In the genomic region with DNA sequence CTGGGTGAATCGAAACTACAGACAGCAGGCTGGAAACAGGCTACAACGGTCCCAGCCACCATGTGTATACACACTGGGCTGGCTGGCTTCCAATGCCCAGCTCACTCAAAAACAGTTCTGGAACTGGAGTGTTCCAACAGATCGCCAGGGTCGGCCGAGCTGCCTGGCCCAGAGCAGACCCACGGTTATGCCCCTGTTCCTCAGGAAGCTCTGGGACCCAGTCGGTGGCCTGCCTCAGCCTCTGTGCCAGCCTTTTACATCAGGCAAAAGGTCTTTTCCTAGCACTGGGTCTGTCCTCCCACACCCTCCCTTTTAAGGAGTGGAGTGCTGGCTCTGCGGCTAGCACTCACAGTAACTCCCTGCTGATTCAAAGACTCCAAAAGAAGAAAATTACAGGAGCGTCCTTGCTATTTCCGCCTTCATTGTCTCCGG, we compare ENCODE assay signal across 9 mouse cellular contexts. TPM values are rescaled to one million over a fixed set of nuclear protein-coding genes. Genes with fewer than 3 reads are reported as not detected.
DNase-seq lines count a peak whose midpoint lies in the region; ATAC-seq and TF ChIP-seq lines count a peak whose summit lies in the region.
"Had no signal": no experiment of that assay in that cellular context is flagged by ENCODE, and none has a peak within 500 bp of the region (broad histone marks: within the 10 kb centered on the region; RNA-seq: fewer than 3 reads in every experiment).

No protein-coding gene starts in this region.

- no peak for TF ChIP-seq POLR2A in brain, embryonic 14.5 days (IDR thresholded peaks at IDR 0.05; ENCODE audit: borderline replicate concordance, extremely low read depth, insufficient read depth, insufficient read length, poor library complexity, severe bottlenecking)

- peak overlapping the region; percentile 18; the same call in 1 of the 2 replicates for H3K9ac ChIP-seq in hindbrain, embryonic 16.5 days (ENCODE audit: low read depth, low read length)
- H3K9ac ChIP-seq in midbrain, embryonic 14.5 days (replicated peaks; ENCODE audit: low read length) = no peak overlapping the region; the same call in 1 of the 2 replicates

- H3K27me3 ChIP-seq in hindbrain, embryonic 16.5 days (replicated peaks; ENCODE audit: control insufficient read depth, insufficient read depth, low read length) = no peaks in the 10 kb centered on the region
- H3K27me3 ChIP-seq in midbrain, embryonic 14.5 days (ENCODE audit: control insufficient read depth, insufficient read depth, low read length) = no peaks in the 10 kb centered on the region

- no peaks in the 10 kb centered on the region for H3K9me3 ChIP-seq in hindbrain, embryonic 16.5 days (ENCODE audit: control insufficient read depth, low read length)
- no peaks in the 10 kb centered on the region for H3K9me3 ChIP-seq in midbrain, embryonic 14.5 days (ENCODE audit: control insufficient read depth, low read length)

- peak; percentile 74 for DNase-seq in MN1 (ENCODE audit: low spot score)
- peak; percentile 90 for DNase-seq in brain, embryonic 14.5 days (ENCODE audit: low read depth)
- peak; percentile 38 to 52 for DNase-seq in frontal cortex, postnatal 14 days (ENCODE audit: low spot score in 2 of 2)
- peak; percentile 50 to 65 for DNase-seq in left cerebral cortex, adult 18-20 months (ENCODE audit: low spot score in 2 of 2)
- DNase-seq in midbrain, embryonic 14.5 days = peak; percentile 76
- DNase-seq in testis, postnatal 10 days (ENCODE audit: low spot score) = peak; percentile 78
- DNase-seq in c-Kit-positive CD71-positive TER-119-positive erythroid progenitor cells, embryonic 14.5 days (ENCODE audit: low spot score) = no peak

- no peaks in the 10 kb centered on the region for H3K36me3 ChIP-seq in hindbrain, embryonic 16.5 days (ENCODE audit: control insufficient read depth, insufficient read depth, low read length)
- H3K36me3 ChIP-seq in midbrain, embryonic 14.5 days (ENCODE audit: control insufficient read depth, insufficient read depth, low read length) = no peaks in the 10 kb centered on the region

- 32% methylated on average over 11 of the region's 11 CpGs for WGBS in hindbrain, embryonic 16.5 days
- 52% methylated on average over 11 of the region's 11 CpGs for WGBS in midbrain, embryonic 14.5 days

- peak overlapping the region; percentile 76 for H3K27ac ChIP-seq in hindbrain, embryonic 16.5 days (ENCODE audit: low read depth, low read length)
- H3K27ac ChIP-seq in midbrain, embryonic 14.5 days (replicated peaks; ENCODE audit: low read depth, low read length) = peak overlapping the region; percentile 65

- H3K4me3 ChIP-seq in hindbrain, embryonic 16.5 days (ENCODE audit: low read length) = no peak overlapping the region
- H3K4me3 ChIP-seq in midbrain, embryonic 14.5 days (replicated peaks; ENCODE audit: low read depth, low read length) = no peak overlapping the region

- peak; percentile 82 for ATAC-seq in hindbrain, embryonic 16.5 days
- no peak for ATAC-seq in midbrain, embryonic 14.5 days (ENCODE audit: low FRiP score, low TSS enrichment)

- peak overlapping the region; percentile 31 for H3K4me2 ChIP-seq in hindbrain, embryonic 16.5 days (ENCODE audit: low read length)
- peak overlapping the region; percentile 1; the same call in 1 of the 2 replicates for H3K4me2 ChIP-seq in midbrain, embryonic 14.5 days (ENCODE audit: low read length)

- no peak for TF ChIP-seq CTCF in brain, embryonic 14.5 days (IDR thresholded peaks at IDR 0.05; ENCODE audit: borderline replicate concordance, extremely low read depth, insufficient read depth, insufficient read length)

- H3K4me1 ChIP-seq in hindbrain, embryonic 16.5 days (ENCODE audit: control insufficient read depth, insufficient read depth, low read depth, low read length) = peaks cover 23% of the 10 kb centered on the region
- H3K4me1 ChIP-seq in midbrain, embryonic 14.5 days (ENCODE audit: control insufficient read depth, insufficient read depth, low read length) = peaks cover 31% of the 10 kb centered on the region

RNA-seq across cellular contexts. Expression of gene Fgfr2, which starts 34.3 kb away (rescaled TPM):
- 48.4 and 52.3 TPM in 2 replicates for polyA plus RNA-seq in brain, embryonic 14.5 days (2012; rRNA removed)
- 24.1 and 27.7 TPM in 2 replicates for polyA plus RNA-seq in hindbrain, embryonic 16.5 days (2015; fragmentation: Nextera tagmentation; extraction: Ambion mirVana)
- total RNA-seq in left cerebral cortex, adult 18-20 months (2021) = 10 to 100 TPM; 44.0 to 52.8 TPM
- 15.4 and 28.1 TPM in 2 replicates for polyA plus RNA-seq in midbrain, embryonic 14.5 days (2014; fragmentation: Nextera tagmentation; extraction: Ambion mirVana)
- total RNA-seq: neutrophil, adult 5-6 weeks had no signal

RNA-seq across cellular contexts. Expression of gene Ctbp2, which starts 35.3 kb away (rescaled TPM):
- polyA plus RNA-seq in brain, embryonic 14.5 days (2012; rRNA removed) = 115 and 141 TPM in 2 replicates
- 44.9 and 57.9 TPM in 2 replicates for polyA plus RNA-seq in hindbrain, embryonic 16.5 days (2015; fragmentation: Nextera tagmentation; extraction: Ambion mirVana)
- total RNA-seq in left cerebral cortex, adult 18-20 months (2021) = 10 to 100 TPM; 26.4 to 27.3 TPM
- 59.2 and 75.2 TPM in 2 replicates for polyA plus RNA-seq in midbrain, embryonic 14.5 days (2014; fragmentation: Nextera tagmentation; extraction: Ambion mirVana)
